Mouse (Mus musculus) midbrain, postnatal 0 days (tissue): ENCODE measurements around the gene Sall1. TPM values are rescaled to one million over a fixed set of nuclear protein-coding genes. Genes with fewer than 3 reads are reported as not detected.

ENCODE experiments used
- ATAC-seq: fragments of 200-750 bp; cut with Nextera tagmentation; 2 replicates; pipeline ENCODE4 v1.8.0; 2017; ENCODE audit warnings: moderate number of reproducible peaks, mild to moderate bottlenecking, moderate TSS enrichment, moderate library complexity; ENCODE audit not compliant: low FRiP score
- DNase-seq: peaks from one replicate; pipeline ENCODE4 v3.0.0-alpha.2; 2015; ENCODE audit warnings: low spot score
- H3K27ac ChIP-seq: fragments of 300-500 bp; sonication (generic); 2 replicates; pipeline ENCODE4 v1.5.1; 2014; ENCODE audit warnings: low read depth, mild to moderate bottlenecking, low read length, mixed read lengths
- H3K27me3 ChIP-seq: fragments of 300-500 bp; sonication (generic); 2 replicates; pipeline ENCODE4 v1.6.1; 2014; ENCODE audit warnings: low read length, control low read depth, mixed read lengths; ENCODE audit not compliant: insufficient read depth
- H3K36me3 ChIP-seq: fragments of 300-500 bp; sonication (generic); 2 replicates; pipeline ENCODE4 v1.6.1; 2014; ENCODE audit warnings: low read length, control low read depth, mixed read lengths; ENCODE audit not compliant: insufficient read depth
- H3K4me1 ChIP-seq: fragments of 300-500 bp; sonication (generic); 2 replicates; pipeline ENCODE4 v1.6.1; 2014; ENCODE audit warnings: mild to moderate bottlenecking, control low read depth, antibody characterized with exemption, low read length, mixed read lengths; ENCODE audit not compliant: insufficient read depth
- H3K4me2 ChIP-seq: fragments of 300-500 bp; sonication (generic); 2 replicates; pipeline ENCODE4 v1.6.1; 2014; ENCODE audit warnings: low read depth, mild to moderate bottlenecking, low read length, mixed read lengths; ENCODE audit not compliant: poor library complexity, severe bottlenecking
- H3K4me3 ChIP-seq: fragments of 300-500 bp; sonication (generic); 2 replicates; pipeline ENCODE4 v1.5.1; 2014; ENCODE audit warnings: low read depth, mild to moderate bottlenecking, low read length, moderate library complexity
- H3K9ac ChIP-seq: fragments of 300-500 bp; sonication (generic); replicated peaks from 2 replicates; pipeline ENCODE4 v1.6.1; 2014; ENCODE audit warnings: mild to moderate bottlenecking, low read length, moderate library complexity, mixed read lengths; ENCODE audit not compliant: poor library complexity, severe bottlenecking
- H3K9me3 ChIP-seq: fragments of 300-500 bp; sonication (generic); 2 replicates; pipeline ENCODE4 v1.6.1; 2016; ENCODE audit warnings: low read length, control low read depth
- CTCF ChIP-seq: IDR thresholded peaks from 2 replicates; pipeline ENCODE4 v1.5.1; 2016; ENCODE audit warnings: antibody characterized with exemption, mild to moderate bottlenecking
- WGBS: fragments of 180-500 bp; shearing (Covaris S2); extraction: QIAGEN DNeasy Blood & Tissue Kit; methylation state at CpG from one replicate; pipeline ENCODE4 v1.1.7; 2014; 5-methylcytosine and 5-hydroxymethylcytosine counted together
- polyA plus RNA-seq: library from polyadenylated mRNA; unstranded; fragments of >200 nt; fragmentation: Nextera tagmentation; extraction: Ambion mirVana; gene quantifications from 2 replicates; pipeline ENCODE4 v1.2.1, GENCODE M21; 2015
- total RNA-seq: library from RNA; depleted of rRNA; stranded (reverse); fragments of >200 nt; gene quantifications from 2 replicates; pipeline ENCODE4 v1.2.3, GENCODE M21; 2014; rRNA removed

Sall1 gene
- 8.2 and 8.7 TPM in 2 replicates for total RNA-seq
- 3.1 and 3.8 TPM in 2 replicates for polyA plus RNA-seq

DNA sequence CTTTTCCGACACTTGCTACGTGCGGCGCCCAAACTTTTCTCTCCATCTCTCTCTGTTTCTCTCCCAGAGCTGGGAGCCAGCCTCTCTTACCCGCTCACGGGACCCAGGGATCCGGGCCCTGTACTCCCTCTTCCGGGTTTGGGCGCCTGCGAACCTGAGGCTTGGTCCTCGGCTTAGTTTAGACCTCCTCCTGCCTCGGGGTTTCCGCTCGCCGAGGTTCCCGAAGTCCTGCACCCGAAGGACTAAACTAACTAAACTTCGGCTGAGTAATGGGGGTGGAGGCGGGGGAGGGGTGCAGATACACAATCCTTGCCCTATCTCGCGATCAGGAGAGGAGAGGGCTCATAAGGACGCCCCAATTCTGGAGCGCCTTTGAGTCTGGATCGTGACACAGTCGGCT is at the start of gene Sall1:
Gene Sall1, minus strand, starts transcription at position 223 of the 400 bp plus-strand sequence.
- TF ChIP-seq CTCF = no peak
- H3K36me3 ChIP-seq = no peaks in the 10 kb centered on the region
- peaks cover 3% of the 10 kb centered on the region; the same call in 1 of the 2 replicates for H3K4me1 ChIP-seq
- H3K9ac ChIP-seq = no peak within 1 kb of the TSS; the same call in 1 of the 2 replicates
- H3K9me3 ChIP-seq = no peaks in the 10 kb centered on the region
- no peak for ATAC-seq
- peak within 1 kb of the TSS; percentile 43 for H3K27ac ChIP-seq
- H3K27me3 ChIP-seq = peaks cover 30% of the 10 kb centered on the region
- peak within 1 kb of the TSS; percentile 64 for H3K4me2 ChIP-seq
- WGBS = 0% methylated on average over 25 of the region's 25 CpGs
- H3K4me3 ChIP-seq = peak within 1 kb of the TSS; percentile 38
- no peak for DNase-seq

DNA sequence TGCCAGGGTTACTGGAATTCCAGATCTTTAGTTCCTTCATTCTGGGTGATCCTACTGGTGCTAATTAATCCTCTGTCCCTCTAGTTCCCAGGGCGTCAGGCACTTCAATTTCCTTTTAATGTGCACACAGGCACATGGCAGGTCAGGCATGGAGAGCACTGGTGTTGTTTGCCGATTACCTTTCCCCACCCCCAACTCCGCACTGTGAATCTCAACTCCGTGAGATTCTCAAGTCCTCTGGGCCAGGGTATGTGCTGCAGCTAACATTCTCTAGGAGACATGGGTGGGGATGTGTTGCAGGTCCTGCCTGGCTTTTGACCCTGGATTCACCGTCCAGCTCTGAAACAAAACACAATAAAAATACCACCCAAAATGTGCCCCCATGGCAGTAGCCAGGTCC is 46.0 kb upstream of the Sall1 start:
- Histone ChIP-seq H3K4me3 (no peak overlapping the region), H3K27me3 (no peaks in the 10 kb centered on the region), H3K36me3 (no peaks in the 10 kb centered on the region), H3K4me1 (no peaks in the 10 kb centered on the region), H3K9ac (no peak overlapping the region), H3K27ac (no peak overlapping the region), H3K9me3 (no peaks in the 10 kb centered on the region), H3K4me2 (no peak overlapping the region)
- no peak for TF ChIP-seq CTCF
- 49% methylated on average over 5 of the region's 5 CpGs for WGBS
- no peak for DNase-seq
- no peak for ATAC-seq

DNA sequence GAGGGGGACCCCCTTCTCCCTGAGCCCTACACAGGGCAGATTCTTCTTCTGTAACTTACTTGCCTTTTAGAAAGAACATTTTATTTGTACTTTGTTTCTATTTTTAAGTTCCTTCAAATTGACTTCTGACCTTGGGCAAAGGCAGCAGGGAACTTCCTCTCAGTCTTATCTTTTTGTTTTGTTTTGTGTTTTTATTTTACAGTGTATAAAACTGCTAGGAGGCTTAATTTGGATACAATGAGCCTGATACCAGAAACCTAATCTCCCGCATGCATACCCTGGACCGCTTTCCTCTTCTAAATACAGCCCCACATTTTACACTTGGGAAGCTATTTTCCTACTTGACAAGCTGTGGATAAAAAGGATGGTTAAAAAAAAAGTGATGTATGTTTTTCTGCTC is 35.2 kb upstream of the Sall1 start:
- Histone ChIP-seq H3K4me1 (no peaks in the 10 kb centered on the region), H3K4me2 (no peak overlapping the region), H3K36me3 (no peaks in the 10 kb centered on the region), H3K27me3 (no peaks in the 10 kb centered on the region), H3K4me3 (no peak overlapping the region), H3K27ac (no peak overlapping the region), H3K9me3 (no peaks in the 10 kb centered on the region), H3K9ac (no peak overlapping the region)
- no peak for TF ChIP-seq CTCF
- DNase-seq (no peak), ATAC-seq (no peak)
- WGBS = 69% methylated on average over 2 of the region's 2 CpGs

DNA sequence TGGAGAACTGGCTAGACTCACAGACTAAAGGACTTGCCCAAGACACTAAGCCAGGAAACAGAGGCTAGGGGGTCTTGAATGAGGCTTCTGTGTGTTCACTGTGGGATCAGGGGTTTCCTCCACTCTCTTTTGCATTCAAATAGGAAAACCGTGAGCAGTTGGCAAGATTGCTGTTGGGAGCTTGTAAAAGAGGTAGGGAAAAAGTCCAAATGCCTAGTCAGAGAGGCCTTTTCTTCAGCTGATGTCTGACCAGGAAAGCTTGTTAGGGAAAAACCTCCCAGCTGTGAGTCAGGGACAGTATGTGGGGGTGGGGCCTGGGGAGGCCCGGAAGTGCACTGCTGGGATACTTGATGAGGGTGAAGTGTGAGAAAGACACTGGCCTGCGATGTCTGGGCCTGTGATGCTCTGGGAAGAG is 29.0 kb upstream of the Sall1 start:
- Histone ChIP-seq H3K4me1 (no peaks in the 10 kb centered on the region), H3K4me3 (no peak overlapping the region), H3K9me3 (no peaks in the 10 kb centered on the region), H3K36me3 (no peaks in the 10 kb centered on the region), H3K4me2 (no peak overlapping the region), H3K27me3 (no peaks in the 10 kb centered on the region), H3K27ac (peak overlapping the region; percentile 47; the same call in 1 of the 2 replicates), H3K9ac (no peak overlapping the region)
- WGBS = 23% methylated on average over 3 of the region's 3 CpGs
- ATAC-seq (peak; percentile 52; the same call in 1 of the 2 replicates), DNase-seq (peak; percentile 66)
- no peak for TF ChIP-seq CTCF

DNA sequence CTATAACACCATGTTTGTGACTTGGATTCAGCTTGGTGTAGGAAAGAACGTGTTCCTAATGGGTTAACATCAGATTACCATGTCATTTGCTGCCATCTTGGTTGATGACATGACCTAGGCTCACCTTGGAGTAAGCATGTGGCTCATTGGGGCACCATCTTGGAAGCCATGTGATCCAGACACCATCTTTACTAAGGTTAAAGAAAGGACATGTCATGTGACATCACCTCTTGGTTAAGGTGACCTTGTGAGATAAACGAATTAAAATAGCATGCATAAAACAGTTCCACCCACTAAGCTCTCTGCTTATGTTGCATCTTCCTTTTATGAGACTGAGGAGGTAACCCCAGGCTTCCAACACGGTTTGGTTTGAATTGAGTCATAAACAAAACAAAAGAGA is 23.5 kb upstream of the Sall1 start:
- H3K4me2 ChIP-seq = no peak overlapping the region
- no peaks in the 10 kb centered on the region for H3K36me3 ChIP-seq
- 88% methylated on average over 3 of the region's 3 CpGs for WGBS
- no peaks in the 10 kb centered on the region for H3K4me1 ChIP-seq
- H3K9ac ChIP-seq = no peak overlapping the region
- H3K4me3 ChIP-seq = no peak overlapping the region
- no peaks in the 10 kb centered on the region for H3K9me3 ChIP-seq
- no peaks in the 10 kb centered on the region for H3K27me3 ChIP-seq
- ATAC-seq (no peak), DNase-seq (no peak)
- H3K27ac ChIP-seq = no peak overlapping the region
- TF ChIP-seq CTCF = no peak

DNA sequence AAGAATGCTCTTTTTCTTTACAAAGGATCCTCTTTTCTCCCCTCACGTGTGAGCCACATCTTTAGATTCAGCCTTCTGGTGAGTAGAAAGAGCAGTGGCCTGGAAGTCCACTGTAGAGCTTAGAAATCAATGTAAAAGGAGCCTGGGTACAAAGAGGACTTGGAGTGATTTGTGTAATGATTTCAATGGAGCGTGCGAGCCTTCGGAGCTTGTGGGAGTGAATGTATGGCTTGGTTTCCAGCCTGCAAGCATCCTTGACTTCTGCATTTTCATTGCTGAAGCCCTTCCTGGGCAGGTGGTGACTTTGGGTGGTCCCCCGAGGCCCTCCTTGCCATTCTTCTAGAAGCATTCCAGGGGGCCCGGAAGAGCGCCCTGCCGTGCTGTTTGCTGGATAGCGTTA is 20.1 kb upstream of the Sall1 start:
- TF ChIP-seq CTCF = no peak
- DNase-seq = no peak
- no peak for ATAC-seq
- H3K9ac ChIP-seq = no peak overlapping the region
- H3K9me3 ChIP-seq = no peaks in the 10 kb centered on the region
- H3K27ac ChIP-seq = no peak overlapping the region
- no peaks in the 10 kb centered on the region for H3K36me3 ChIP-seq
- no peak overlapping the region for H3K4me2 ChIP-seq
- no peak overlapping the region for H3K4me3 ChIP-seq
- no peaks in the 10 kb centered on the region; the same call in 1 of the 2 replicates for H3K27me3 ChIP-seq
- no peaks in the 10 kb centered on the region for H3K4me1 ChIP-seq
- WGBS = 54% methylated on average over 9 of the region's 9 CpGs
